In genomic region chr6:30713455-30713854, GRCm38 (mm10) we compare ENCODE assay signal across 16 mouse cellular contexts. TPM values are rescaled to one million over a fixed set of nuclear protein-coding genes. Genes with fewer than 3 reads are reported as not detected.
DNase-seq lines count a peak whose midpoint lies in the region; ATAC-seq and TF ChIP-seq lines count a peak whose summit lies in the region.
"Had no signal": no experiment of that assay in that cellular context is flagged by ENCODE, and none has a peak within 500 bp of the region (broad histone marks: within the 10 kb centered on the region; RNA-seq: fewer than 3 reads in every experiment).

No protein-coding gene starts in this region.

- H3K9ac ChIP-seq in heart, embryonic 13.5 days: no peak overlapping the region
- H3K9ac ChIP-seq in liver, adult 2 months (ENCODE audit: low read depth, low read length): no peak overlapping the region
- H3K9ac ChIP-seq in liver, postnatal 0 days (replicated peaks): no peak overlapping the region
- H3K9ac ChIP-seq in stomach, embryonic 16.5 days (ENCODE audit: low read length): no peak overlapping the region
- H3K9ac ChIP-seq in stomach, postnatal 0 days (ENCODE audit: low read length): no peak overlapping the region
- H3K9ac ChIP-seq: hindbrain, embryonic 13.5 days; liver, embryonic 13.5 days had no signal

- H3K27me3 ChIP-seq in heart, embryonic 13.5 days (replicated peaks): no peaks in the 10 kb centered on the region
- H3K27me3 ChIP-seq in liver, adult 2 months (ENCODE audit: control insufficient read depth, insufficient read depth, low read length): no peaks in the 10 kb centered on the region
- H3K27me3 ChIP-seq in liver, postnatal 0 days (ENCODE audit: insufficient read depth, low read length): no peaks in the 10 kb centered on the region
- no peaks in the 10 kb centered on the region for H3K27me3 ChIP-seq in stomach, embryonic 16.5 days (ENCODE audit: control insufficient read depth, insufficient read depth, low read length)
- no peaks in the 10 kb centered on the region for H3K27me3 ChIP-seq in stomach, postnatal 0 days (ENCODE audit: control insufficient read depth, insufficient read depth, low read length)
- peaks cover 6% of the 10 kb centered on the region for H3K27me3 ChIP-seq in forebrain, embryonic 10.5 days (ENCODE audit: poor library complexity, severe bottlenecking)
- H3K27me3 ChIP-seq: hindbrain, embryonic 13.5 days; liver, embryonic 13.5 days had no signal

- H3K4me2 ChIP-seq in heart, embryonic 13.5 days: no peak overlapping the region
- H3K4me2 ChIP-seq in liver, postnatal 0 days (ENCODE audit: low read depth, low read length): no peak overlapping the region
- H3K4me2 ChIP-seq in stomach, embryonic 16.5 days (ENCODE audit: low read depth, low read length): no peak overlapping the region
- H3K4me2 ChIP-seq in stomach, postnatal 0 days (replicated peaks; ENCODE audit: low read depth): no peak overlapping the region
- H3K4me2 ChIP-seq: hindbrain, embryonic 13.5 days; liver, embryonic 13.5 days had no signal

- intact Hi-C loops in heart, postnatal 36 days (cut with DNase I): no loop called here

- no peaks in the 10 kb centered on the region for H3K79me2 ChIP-seq in liver, adult 2 months (ENCODE audit: control insufficient read depth, insufficient read depth, low read length)

- TF ChIP-seq CTCF in liver, adult 2 months (IDR thresholded peaks at IDR 0.05; ENCODE audit: low read depth, low read length): no peak
- TF ChIP-seq CTCF in liver, postnatal 0 days (IDR thresholded peaks at IDR 0.05; ENCODE audit: low read depth): no peak
- TF ChIP-seq CTCF in stomach, postnatal 0 days (IDR thresholded peaks at IDR 0.05; ENCODE audit: low read depth): no peak

- no peak for ATAC-seq in heart, embryonic 13.5 days (ENCODE audit: extremely low read depth, insufficient number of reproducible peaks, low FRiP score, low TSS enrichment)
- no peak for ATAC-seq in liver, postnatal 0 days
- ATAC-seq in stomach, embryonic 16.5 days (ENCODE audit: insufficient read depth, low FRiP score): no peak
- no peak for ATAC-seq in stomach, postnatal 0 days (ENCODE audit: low FRiP score, low TSS enrichment)
- ATAC-seq in cerebellum, adult (ENCODE audit: insufficient number of reproducible peaks, low FRiP score, low TSS enrichment): no peak

- no peak for TF ChIP-seq EP300 in liver, postnatal 0 days (IDR thresholded peaks at IDR 0.05; ENCODE audit: low read depth)
- TF ChIP-seq EP300 in stomach, postnatal 0 days (optimal IDR thresholded peaks at IDR 0.05): no peak

- H3K4me1 ChIP-seq in heart, embryonic 13.5 days: peaks cover 18% of the 10 kb centered on the region
- no peaks in the 10 kb centered on the region for H3K4me1 ChIP-seq in liver, adult 2 months (ENCODE audit: control insufficient read depth, insufficient read depth, low read length)
- H3K4me1 ChIP-seq in liver, postnatal 0 days (ENCODE audit: insufficient read depth): no peaks in the 10 kb centered on the region
- peaks cover 4% of the 10 kb centered on the region; the same call in 1 of the 2 replicates for H3K4me1 ChIP-seq in stomach, embryonic 16.5 days (ENCODE audit: control insufficient read depth, insufficient read depth, low read length)
- H3K4me1 ChIP-seq in stomach, postnatal 0 days (replicated peaks; ENCODE audit: control insufficient read depth, insufficient read depth): 0 out of 2 replicates have a peak, but pooled peaks cover 2% of the 10 kb centered on the region
- H3K4me1 ChIP-seq in forebrain, embryonic 10.5 days: peaks cover 37% of the 10 kb centered on the region

- 71% methylated on average over 6 of the region's 6 CpGs for WGBS in heart, embryonic 13.5 days
- 75% methylated on average over 6 of the region's 6 CpGs for WGBS in liver, adult 2 months
- 67% methylated on average over 6 of the region's 6 CpGs for WGBS in liver, postnatal 0 days (ENCODE audit: insufficient replicate concordance)
- 84% methylated on average over 6 of the region's 6 CpGs for WGBS in stomach, embryonic 16.5 days
- 76% methylated on average over 6 of the region's 6 CpGs for WGBS in stomach, postnatal 0 days
- 91% methylated on average over 6 of the region's 6 CpGs for WGBS in forebrain, embryonic 10.5 days

- no peak overlapping the region for H3K4me3 ChIP-seq in heart, embryonic 13.5 days
- H3K4me3 ChIP-seq in liver, adult 2 months (ENCODE audit: insufficient read depth, low read depth, low read length): no peak overlapping the region
- no peak overlapping the region for H3K4me3 ChIP-seq in liver, postnatal 0 days (ENCODE audit: low read depth, low read length)
- no peak overlapping the region for H3K4me3 ChIP-seq in stomach, embryonic 16.5 days (replicated peaks; ENCODE audit: low read length)
- H3K4me3 ChIP-seq in stomach, postnatal 0 days (ENCODE audit: low read depth, low read length): no peak overlapping the region
- H3K4me3 ChIP-seq in forebrain, embryonic 10.5 days: no peak overlapping the region
- H3K4me3 ChIP-seq: hindbrain, embryonic 13.5 days; liver, embryonic 13.5 days had no signal

- no peak for TF ChIP-seq POLR2A in liver, adult 2 months (IDR thresholded peaks at IDR 0.05; ENCODE audit: extremely low read depth, insufficient read depth, low read length)

- H3K9me3 ChIP-seq in heart, embryonic 13.5 days: no peaks in the 10 kb centered on the region
- no peaks in the 10 kb centered on the region for H3K9me3 ChIP-seq in liver, postnatal 0 days (ENCODE audit: low read length)
- no peaks in the 10 kb centered on the region for H3K9me3 ChIP-seq in stomach, embryonic 16.5 days (replicated peaks; ENCODE audit: control insufficient read depth, low read length)
- no peaks in the 10 kb centered on the region for H3K9me3 ChIP-seq in stomach, postnatal 0 days (ENCODE audit: control insufficient read depth, low read length)
- no peaks in the 10 kb centered on the region for H3K9me3 ChIP-seq in forebrain, embryonic 10.5 days
- H3K9me3 ChIP-seq: hindbrain, embryonic 13.5 days; liver, embryonic 13.5 days had no signal

- peak overlapping the region; percentile 40 for H3K27ac ChIP-seq in heart, embryonic 13.5 days (replicated peaks)
- H3K27ac ChIP-seq in liver, adult 2 months (replicated peaks; ENCODE audit: insufficient read depth, low read depth, low read length): peak overlapping the region; percentile 54
- H3K27ac ChIP-seq in liver, postnatal 0 days (ENCODE audit: low read depth): no peak overlapping the region
- H3K27ac ChIP-seq in stomach, embryonic 16.5 days (ENCODE audit: low read length): peak overlapping the region; percentile 48; the same call in 1 of the 2 replicates
- no peak overlapping the region for H3K27ac ChIP-seq in stomach, postnatal 0 days (replicated peaks)
- H3K27ac ChIP-seq in forebrain, embryonic 10.5 days: no peak overlapping the region
- H3K27ac ChIP-seq: hindbrain, embryonic 13.5 days had no signal

- H3K36me3 ChIP-seq in heart, embryonic 13.5 days: no peaks in the 10 kb centered on the region
- H3K36me3 ChIP-seq in liver, adult 2 months (ENCODE audit: control insufficient read depth, insufficient read depth, low read length): no peaks in the 10 kb centered on the region
- no peaks in the 10 kb centered on the region for H3K36me3 ChIP-seq in liver, postnatal 0 days (replicated peaks; ENCODE audit: insufficient read depth, low read length)
- H3K36me3 ChIP-seq in stomach, embryonic 16.5 days (ENCODE audit: control insufficient read depth, insufficient read depth, low read length): no peaks in the 10 kb centered on the region
- H3K36me3 ChIP-seq in stomach, postnatal 0 days (ENCODE audit: control insufficient read depth, insufficient read depth, low read length): no peaks in the 10 kb centered on the region
- no peaks in the 10 kb centered on the region for H3K36me3 ChIP-seq in forebrain, embryonic 10.5 days (replicated peaks)
- H3K36me3 ChIP-seq: hindbrain, embryonic 13.5 days; liver, embryonic 13.5 days had no signal

- no peak for DNase-seq in heart, postnatal 36 days
- no peak for DNase-seq in liver, adult 2 months (ENCODE audit: extremely low read depth, low read depth, low spot score)
- DNase-seq in liver, postnatal 0 days: no peak
- no peak for DNase-seq in stomach, postnatal 0 days (ENCODE audit: low spot score)
- no peak for DNase-seq in forebrain, embryonic 10.5 days (ENCODE audit: extremely low spot score, low spot score)
- DNase-seq: adrenal gland, postnatal 10 days; cerebellum, adult 8-10 months; gastrocnemius, postnatal 10 days; kidney, postnatal 10 days; layer of hippocampus, adult 9-11 months; liver, embryonic 13.5 days; right cerebral cortex, adult 18-20 months had no signal

RNA-seq across cellular contexts. Expression of gene Mest, which starts 9.9 kb away (rescaled TPM):
- 2,537 and 2,584 TPM in 2 replicates for polyA plus RNA-seq in heart, embryonic 13.5 days (2015; fragmentation: Nextera tagmentation; extraction: Ambion mirVana)
- total RNA-seq in heart, postnatal 36 days (2021): 10 to 100 TPM; 12.0 to 15.5 TPM
- 1.9 and 9.4 TPM in 2 replicates for total RNA-seq in liver, adult 2 months (2014; rRNA removed)
- polyA plus RNA-seq in liver, adult 2 months (2012; rRNA removed): 7.1 and 8.6 TPM in 2 replicates
- polyA plus RNA-seq in liver, postnatal 0 days (2015; fragmentation: Nextera tagmentation; extraction: Ambion mirVana): 117 and 119 TPM in 2 replicates
- polyA plus RNA-seq in stomach, embryonic 16.5 days (2015; fragmentation: Nextera tagmentation; extraction: Ambion mirVana): 746 and 846 TPM in 2 replicates
- 156 and 168 TPM in 2 replicates for polyA plus RNA-seq in stomach, postnatal 0 days (2015; fragmentation: Nextera tagmentation; extraction: Ambion mirVana)
- polyA plus RNA-seq in forebrain, embryonic 10.5 days (2016; fragmentation: Nextera tagmentation; extraction: Ambion mirVana): 2,195 and 2,268 TPM in 2 replicates

RNA-seq across cellular contexts. Expression of gene Cep41, which starts 19.9 kb away (rescaled TPM):
- polyA plus RNA-seq in heart, embryonic 13.5 days (2015; fragmentation: Nextera tagmentation; extraction: Ambion mirVana): 11.0 and 12.2 TPM in 2 replicates
- 1 to 10 TPM; 2.5 to 2.7 TPM for total RNA-seq in heart, postnatal 36 days (2021)
- total RNA-seq in liver, adult 2 months (2014; rRNA removed): 2.5 TPM in 2 replicates
- 1.3 and 1.4 TPM in 2 replicates for polyA plus RNA-seq in liver, adult 2 months (2012; rRNA removed)
- 2.8 TPM in 2 replicates for polyA plus RNA-seq in liver, postnatal 0 days (2015; fragmentation: Nextera tagmentation; extraction: Ambion mirVana)
- polyA plus RNA-seq in stomach, embryonic 16.5 days (2015; fragmentation: Nextera tagmentation; extraction: Ambion mirVana): 8.8 and 11.6 TPM in 2 replicates
- polyA plus RNA-seq in stomach, postnatal 0 days (2015; fragmentation: Nextera tagmentation; extraction: Ambion mirVana): 4.0 and 4.7 TPM in 2 replicates
- polyA plus RNA-seq in forebrain, embryonic 10.5 days (2016; fragmentation: Nextera tagmentation; extraction: Ambion mirVana): 15.9 and 22.1 TPM in 2 replicates

Comparison
In these comparisons a context has a peak if more than half of its experiments do, and no peak if none do; other contexts are left out.
1. H3K27ac ChIP-seq: peak in heart, embryonic 13.5 days (single experiment), liver, adult 2 months (single experiment) and stomach, embryonic 16.5 days (single experiment); none in liver, postnatal 0 days (single experiment), stomach, postnatal 0 days (single experiment) and forebrain, embryonic 10.5 days (single experiment).
2. RNA of gene Mest, which starts 9.9 kb away (polyA plus RNA-seq): 2,537 to 2,584 TPM in heart, embryonic 13.5 days, 2,195 to 2,268 TPM in forebrain, embryonic 10.5 days, 746 to 846 TPM in stomach, embryonic 16.5 days, 156 to 168 TPM in stomach, postnatal 0 days and 117 to 119 TPM in liver, postnatal 0 days; 7.1 to 8.6 TPM in liver, adult 2 months; every median in the first group is over 10 times any median in the second.